Mouse (Mus musculus) testis, adult 2 months (tissue): ENCODE results near the gene Wnt9b. TPM values are rescaled to one million over a fixed set of nuclear protein-coding genes. Genes with fewer than 3 reads are reported as not detected.
A peak's percentile ranks its signal among the peaks of the same experiment; 100 is the strongest.

Experiments used
- H3K27ac ChIP-seq: fragments of 200-500 bp; 2 replicates; pipeline ENCODE4 v1.5.1; 2012; ENCODE audit warnings: low read depth, low read length; ENCODE audit not compliant: control insufficient read depth, insufficient read depth
- H3K27me3 ChIP-seq: fragments of 200-500 bp; 2 replicates; pipeline ENCODE4 v1.6.1; 2012; ENCODE audit warnings: mild to moderate bottlenecking, low read length, moderate library complexity; ENCODE audit not compliant: control insufficient read depth, insufficient read depth
- H3K36me3 ChIP-seq: fragments of 200-500 bp; 2 replicates; pipeline ENCODE4 v1.6.1; 2012; ENCODE audit warnings: mild to moderate bottlenecking, low read length; ENCODE audit not compliant: control insufficient read depth, insufficient read depth
- H3K4me1 ChIP-seq: fragments of 200-500 bp; 2 replicates; pipeline ENCODE4 v1.6.1; 2012; ENCODE audit warnings: low read length; ENCODE audit not compliant: control insufficient read depth, insufficient read depth
- H3K4me3 ChIP-seq: fragments of 200-500 bp; 2 replicates; pipeline ENCODE4 v1.5.1; 2012; ENCODE audit warnings: low read depth, mild to moderate bottlenecking, low read length, moderate library complexity, mixed read lengths; ENCODE audit not compliant: control insufficient read depth
- CTCF ChIP-seq: fragments of 200-500 bp; IDR thresholded peaks from 2 replicates; pipeline ENCODE4 v1.5.1; 2012; ENCODE audit warnings: low read depth, mild to moderate bottlenecking, inconsistent platforms, low read length, moderate library complexity; ENCODE audit not compliant: control insufficient read depth, insufficient read depth, insufficient replicate concordance
- POLR2A ChIP-seq: fragments of 200-500 bp; IDR thresholded peaks from 2 replicates; pipeline ENCODE4 v1.6.1; 2012; ENCODE audit warnings: low read depth, mild to moderate bottlenecking, inconsistent platforms, low read length, moderate library complexity; ENCODE audit not compliant: control insufficient read depth
- polyA plus RNA-seq: library from polyadenylated mRNA; depleted of rRNA; stranded (reverse); fragments of >200 nt; gene quantifications from 2 replicates; pipeline ENCODE4 v1.2.3, GENCODE M21; 2012

Gene Wnt9b
- polyA plus RNA-seq, 1 experiment: 0.15 TPM

DNA sequence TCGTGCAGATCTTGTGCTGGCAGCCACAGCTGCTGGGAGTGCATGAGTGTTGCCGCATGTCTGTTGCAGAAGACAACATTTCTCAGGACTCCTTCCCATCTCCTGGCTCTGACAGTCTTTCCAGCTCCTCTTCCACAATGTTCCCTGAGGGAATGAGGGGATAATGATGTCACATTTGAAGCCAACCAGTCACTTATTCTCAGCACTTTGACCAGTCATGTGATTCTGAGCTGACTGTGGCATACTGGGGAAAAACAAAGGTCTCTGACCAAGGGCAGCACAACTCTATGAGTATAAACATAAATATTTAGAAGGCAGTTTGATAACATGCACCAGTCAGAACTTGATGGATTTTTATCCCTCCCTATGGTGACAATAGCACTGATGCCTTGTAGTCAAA, 35.5 kb downstream of the Wnt9b start:
- no peaks in the 10 kb centered on the region for H3K4me1 ChIP-seq
- H3K36me3 ChIP-seq: no peaks in the 10 kb centered on the region
- H3K27me3 ChIP-seq: no peaks in the 10 kb centered on the region
- TF ChIP-seq POLR2A: no peak
- no peak for TF ChIP-seq CTCF
- no peak overlapping the region for H3K4me3 ChIP-seq
- no peak overlapping the region for H3K27ac ChIP-seq

DNA sequence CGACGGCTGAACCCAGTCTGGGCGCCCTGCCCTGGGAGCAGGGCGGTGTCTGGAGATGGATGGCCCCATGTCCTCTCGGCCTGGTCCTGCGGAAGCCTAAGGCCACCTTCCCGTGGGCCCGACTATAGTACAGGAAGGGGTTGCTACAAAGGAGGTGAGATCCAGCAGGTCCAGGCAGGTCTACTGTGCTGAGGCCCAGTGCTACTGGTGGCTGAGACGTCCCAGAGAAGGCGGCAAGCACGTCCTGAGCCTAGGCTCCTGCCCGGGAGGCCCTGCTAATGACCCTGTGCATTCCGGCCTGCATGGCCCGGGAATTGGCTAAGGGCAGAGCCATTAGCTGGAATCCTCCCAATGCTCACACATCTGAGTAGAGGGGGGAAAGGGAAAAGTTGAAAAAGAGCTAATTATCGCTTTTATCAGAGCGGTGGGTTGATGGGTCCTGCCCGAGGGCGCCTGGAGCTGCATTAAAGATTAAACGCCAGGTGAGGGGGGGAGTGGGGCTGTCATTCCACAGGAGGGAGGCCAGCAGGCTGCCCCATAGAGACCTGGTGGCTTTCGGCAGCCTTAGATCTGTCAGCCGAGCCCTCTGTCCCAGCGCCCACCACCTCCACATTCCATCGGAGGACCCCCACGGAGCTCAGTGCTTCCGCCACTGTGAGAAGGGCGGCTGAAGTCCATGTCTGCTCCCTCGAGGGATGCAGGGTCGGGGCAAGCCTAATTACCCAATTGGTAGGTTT, 37.6 kb downstream of the Wnt9b start:
- Histone ChIP-seq H3K27ac (no peak overlapping the region), H3K27me3 (no peaks in the 10 kb centered on the region), H3K4me3 (no peak overlapping the region), H3K36me3 (no peaks in the 10 kb centered on the region), H3K4me1 (no peaks in the 10 kb centered on the region)
- TF ChIP-seq CTCF: no peak
- TF ChIP-seq POLR2A: no peak

DNA sequence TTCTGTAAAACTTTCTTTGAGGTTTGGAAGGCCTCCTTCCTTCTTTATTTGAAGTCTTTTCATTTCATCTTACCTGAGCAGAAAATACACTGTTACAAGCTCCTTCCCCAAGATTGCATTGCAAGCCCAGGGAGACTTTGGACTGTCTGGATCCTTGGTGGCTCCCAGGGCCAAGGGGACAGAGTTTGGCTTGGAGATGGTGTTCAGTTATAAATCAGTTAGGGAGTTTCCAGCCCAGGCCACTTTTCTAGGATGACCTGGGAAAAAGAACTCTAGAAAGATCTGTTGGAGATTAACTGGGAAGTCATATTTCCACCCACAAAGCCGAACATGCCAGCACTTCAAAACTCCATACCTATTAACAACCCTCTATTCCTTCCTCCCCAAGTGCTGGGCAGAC, 39.6 kb downstream of the Wnt9b start:
- no peaks in the 10 kb centered on the region for H3K36me3 ChIP-seq
- no peak for TF ChIP-seq POLR2A
- TF ChIP-seq CTCF: no peak
- H3K4me3 ChIP-seq: no peak overlapping the region
- no peak overlapping the region for H3K27ac ChIP-seq
- no peaks in the 10 kb centered on the region for H3K4me1 ChIP-seq
- no peaks in the 10 kb centered on the region for H3K27me3 ChIP-seq

DNA sequence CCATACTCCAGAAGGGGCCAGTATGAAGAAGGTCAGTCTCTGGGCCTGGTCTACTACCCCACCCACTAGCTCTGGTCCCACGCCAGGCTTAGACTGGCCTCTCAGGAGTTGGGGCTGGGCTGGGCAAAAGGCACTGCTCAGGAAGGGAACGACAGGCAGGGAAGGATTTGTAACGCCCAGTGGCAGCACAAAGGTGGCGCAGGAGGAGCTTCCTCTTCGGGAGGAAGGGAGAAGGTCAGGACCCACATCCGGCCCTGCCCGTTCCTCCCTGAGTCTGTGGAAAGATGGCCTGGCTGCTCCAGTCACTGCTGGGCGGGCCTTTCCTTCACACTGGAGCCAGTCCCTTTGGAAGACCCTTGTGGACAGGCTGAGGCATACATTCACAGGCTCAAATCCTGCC, 42.6 kb downstream of the Wnt9b start:
- Histone ChIP-seq H3K4me3 (no peak overlapping the region), H3K36me3 (no peaks in the 10 kb centered on the region), H3K4me1 (no peaks in the 10 kb centered on the region), H3K27me3 (no peaks in the 10 kb centered on the region), H3K27ac (no peak overlapping the region)
- no peak for TF ChIP-seq CTCF
- TF ChIP-seq POLR2A: no peak

DNA sequence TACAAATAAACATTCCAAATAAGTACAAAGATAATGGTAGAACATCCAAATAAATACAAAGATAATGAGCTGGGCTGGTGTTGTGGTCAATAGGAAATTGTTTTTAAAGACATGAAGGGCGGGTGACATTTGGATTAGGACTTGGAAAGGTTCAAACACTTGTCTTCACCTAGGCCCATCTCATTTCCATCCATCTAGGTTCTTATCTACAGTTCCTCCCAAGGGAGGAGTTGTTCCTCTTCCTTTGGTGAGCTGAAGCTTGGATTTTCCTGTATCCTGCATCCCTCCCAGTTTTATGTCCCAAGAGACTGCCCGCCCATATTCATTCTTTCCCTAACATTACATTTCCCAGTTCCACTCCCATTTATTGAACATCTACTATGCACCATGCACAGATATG, 51.4 kb downstream of the Wnt9b start:
- Histone ChIP-seq H3K27ac (no peak overlapping the region), H3K27me3 (no peaks in the 10 kb centered on the region), H3K4me3 (peak overlapping the region; percentile 95), H3K4me1 (no peaks in the 10 kb centered on the region), H3K36me3 (no peaks in the 10 kb centered on the region)
- TF ChIP-seq CTCF (no peak), POLR2A (no peak)

DNA sequence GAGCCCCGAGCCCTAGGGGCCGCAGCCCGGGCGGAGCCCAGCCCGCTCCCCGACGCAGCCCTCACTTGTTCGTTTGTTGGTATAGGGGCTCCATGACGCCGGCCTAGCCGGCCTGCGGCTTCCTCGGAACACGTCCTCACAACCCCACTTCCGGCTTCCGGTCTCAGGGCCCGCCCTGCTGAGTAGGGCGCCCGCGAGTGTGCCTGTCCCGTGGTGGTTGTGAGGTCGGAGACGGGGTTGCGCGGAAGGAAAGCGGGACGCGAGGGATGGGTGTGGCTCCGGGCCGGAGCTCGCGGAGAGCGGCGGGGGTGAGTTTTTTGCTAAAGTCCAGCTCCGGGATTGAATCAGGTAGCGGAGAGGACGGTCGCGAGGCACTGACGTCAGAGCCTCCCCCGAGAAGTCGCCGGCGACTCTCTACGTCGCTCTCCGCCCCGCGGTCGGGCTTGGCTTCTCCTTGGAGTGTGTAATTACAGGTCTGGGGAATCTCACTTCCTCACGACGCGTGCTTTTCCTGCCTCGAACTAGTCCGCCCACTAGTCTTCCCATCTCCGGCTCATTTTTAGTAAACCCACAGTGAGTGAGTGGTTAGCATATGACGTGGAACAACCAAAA, 52.0 kb downstream of the Wnt9b start, which contains the start of gene Gosr2:
Gene Gosr2, minus strand, starts transcription at position 334 of the 612 bp plus-strand sequence.
- TF ChIP-seq CTCF (no peak), POLR2A (peak; percentile 87)
- Histone ChIP-seq H3K4me1 (no peaks in the 10 kb centered on the region), H3K27ac (peak within 1 kb of the TSS; percentile 96), H3K27me3 (no peaks in the 10 kb centered on the region), H3K4me3 (peak within 1 kb of the TSS; percentile 95), H3K36me3 (no peaks in the 10 kb centered on the region)

DNA sequence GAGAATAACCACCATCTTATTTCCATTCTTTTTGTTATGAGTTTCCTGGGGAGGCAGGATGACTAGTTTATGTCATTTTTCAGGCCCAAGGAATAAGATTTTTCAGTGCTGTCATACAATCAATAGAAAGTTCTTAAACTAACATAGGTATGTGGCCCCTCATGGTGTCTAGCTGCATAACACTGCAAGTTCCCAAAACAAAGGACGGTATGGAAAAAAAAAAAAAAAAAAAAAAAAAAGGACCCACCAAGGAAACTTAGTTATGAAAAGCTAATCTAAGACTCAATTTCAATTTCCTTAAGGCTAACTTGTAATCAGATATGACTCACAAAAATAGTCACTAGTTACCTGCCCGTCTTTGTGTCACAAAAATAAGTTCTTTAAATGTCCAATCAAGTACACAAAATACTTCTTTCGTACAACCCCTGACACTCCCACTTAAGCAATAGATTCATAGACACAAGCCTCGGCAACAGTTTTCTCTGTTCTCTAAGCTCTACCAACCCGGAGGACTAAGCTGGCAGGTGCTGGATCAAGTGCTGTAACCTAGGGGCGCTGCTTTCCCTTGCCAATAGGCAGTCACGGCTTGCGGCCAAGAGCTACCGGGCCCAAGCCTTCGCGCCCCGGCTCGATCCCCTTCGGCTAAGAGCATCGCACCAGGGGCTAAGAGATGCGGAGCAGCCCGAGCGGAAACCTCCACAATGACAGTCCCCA, 52.6 kb downstream of the Wnt9b start:
- Histone ChIP-seq H3K27me3 (no peaks in the 10 kb centered on the region), H3K27ac (peak overlapping the region; percentile 96)

DNA sequence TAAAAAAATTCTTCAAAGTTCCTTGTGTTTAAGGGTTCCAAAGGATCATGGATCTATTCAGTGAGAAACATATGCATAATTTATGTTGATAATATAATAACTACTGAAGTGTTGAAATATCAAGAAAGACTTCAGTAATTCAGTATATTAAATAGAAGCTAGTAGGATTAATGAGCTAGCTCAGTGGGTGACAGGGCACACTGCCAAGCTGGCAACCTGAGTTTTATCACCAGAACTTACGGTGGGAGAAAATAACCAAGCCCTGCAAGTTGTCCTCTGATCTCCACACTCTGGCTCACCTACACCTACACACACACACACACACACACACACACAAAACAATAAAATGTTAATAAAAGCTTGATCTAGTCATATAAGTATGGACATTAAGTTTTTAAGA, 56.4 kb downstream of the Wnt9b start:
- H3K27me3 ChIP-seq: no peaks in the 10 kb centered on the region
- TF ChIP-seq POLR2A (no peak), CTCF (no peak)
- H3K4me1 ChIP-seq: no peaks in the 10 kb centered on the region
- H3K27ac ChIP-seq: no peak overlapping the region
- H3K36me3 ChIP-seq: no peaks in the 10 kb centered on the region
- no peak overlapping the region for H3K4me3 ChIP-seq

More for the DNA sequence above, 52.6 kb downstream of the Wnt9b start:
- Histone ChIP-seq H3K4me1 (no peaks in the 10 kb centered on the region), H3K4me3 (peak overlapping the region; percentile 95), H3K36me3 (no peaks in the 10 kb centered on the region)
- TF ChIP-seq CTCF (no peak), POLR2A (no peak)
